Mouse (Mus musculus) limb, embryonic 13.5 days (tissue): ENCODE data around the gene Nrm. TPM values are rescaled to one million over a fixed set of nuclear protein-coding genes. Genes with fewer than 3 reads are reported as not detected.
A peak's percentile ranks its signal among the peaks of the same experiment; 100 is the strongest.

Source experiments
- ATAC-seq: fragments of 200-750 bp; cut with Nextera tagmentation; 2 replicates; pipeline ENCODE4 v1.8.0; 2017; ENCODE audit warnings: low read depth, moderate number of reproducible peaks, moderate TSS enrichment; ENCODE audit not compliant: low FRiP score
- H3K27ac ChIP-seq: fragments of 300-500 bp; sonication (generic); 2 replicates; pipeline ENCODE4 v1.5.1; 2015; ENCODE audit warnings: inconsistent platforms, mild to moderate bottlenecking, moderate library complexity
- H3K27me3 ChIP-seq: fragments of 300-500 bp; sonication (generic); 2 replicates; pipeline ENCODE4 v1.6.1; 2015; ENCODE audit warnings: mild to moderate bottlenecking, inconsistent platforms
- H3K36me3 ChIP-seq: fragments of 300-500 bp; sonication (generic); 2 replicates; pipeline ENCODE4 v1.6.1; 2015; ENCODE audit warnings: inconsistent platforms, mild to moderate bottlenecking, moderate library complexity
- H3K4me1 ChIP-seq: fragments of 300-500 bp; sonication (generic); 2 replicates; pipeline ENCODE4 v1.6.1; 2015; ENCODE audit warnings: inconsistent platforms
- H3K4me2 ChIP-seq: fragments of 300-500 bp; sonication (generic); replicated peaks from 2 replicates; pipeline ENCODE4 v1.6.1; 2015; ENCODE audit warnings: inconsistent platforms, mild to moderate bottlenecking, moderate library complexity
- H3K4me3 ChIP-seq: fragments of 300-500 bp; sonication (generic); 2 replicates; pipeline ENCODE4 v1.5.1; 2015; ENCODE audit warnings: moderate library complexity, mild to moderate bottlenecking, inconsistent platforms
- H3K9ac ChIP-seq: fragments of 300-500 bp; sonication (generic); 2 replicates; pipeline ENCODE4 v1.6.1; 2015; ENCODE audit warnings: mild to moderate bottlenecking, inconsistent platforms
- H3K9me3 ChIP-seq: fragments of 300-500 bp; sonication (generic); 2 replicates; pipeline ENCODE4 v1.6.1; 2016; ENCODE audit warnings: inconsistent platforms
- WGBS: fragments of 180-500 bp; shearing (Covaris S2); methylation state at CpG from one replicate; pipeline ENCODE4 v1.1.7; 2015; 5-methylcytosine and 5-hydroxymethylcytosine counted together
- polyA plus RNA-seq: library from polyadenylated mRNA; unstranded; fragments of >200 nt; fragmentation: Nextera tagmentation; extraction: Ambion mirVana; gene quantifications from 2 replicates; pipeline ENCODE4 v1.2.1, GENCODE M21; 2015

Gene Nrm
- polyA plus RNA-seq, 1 experiment from 2014 or later = 54.9 TPM

DNA sequence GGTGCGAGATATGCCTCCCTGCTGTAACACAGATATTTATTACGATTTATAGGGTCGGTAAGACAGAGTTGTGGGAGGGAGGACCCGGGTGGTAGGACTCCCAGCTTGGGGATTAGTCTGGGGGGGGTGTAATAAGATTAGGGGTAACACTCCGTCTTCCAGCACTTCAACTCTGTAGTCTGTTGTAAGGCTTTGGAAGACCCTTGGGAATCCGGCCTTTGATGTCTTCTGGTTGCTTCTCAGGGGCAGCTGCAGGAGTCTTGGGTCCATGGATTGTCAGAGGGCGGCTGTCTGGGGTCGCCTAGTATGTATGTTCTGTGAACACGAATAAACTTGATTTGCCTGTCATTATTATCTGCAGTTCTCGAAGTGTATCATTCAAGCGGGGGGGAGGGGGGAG, 38.6 kb upstream of the Nrm start:
- Histone ChIP-seq H3K4me1 (peaks cover 36% of the 10 kb centered on the region), H3K9me3 (no peaks in the 10 kb centered on the region), H3K36me3 (peaks cover 28% of the 10 kb centered on the region), H3K4me2 (peak overlapping the region; percentile 97), H3K4me3 (peak overlapping the region; percentile 66), H3K9ac (peak overlapping the region; percentile 75), H3K27ac (peak overlapping the region; percentile 3; the same call in 1 of the 2 replicates), H3K27me3 (no peaks in the 10 kb centered on the region)
- ATAC-seq = no peak
- 3% methylated on average over 11 of the region's 11 CpGs for WGBS

DNA sequence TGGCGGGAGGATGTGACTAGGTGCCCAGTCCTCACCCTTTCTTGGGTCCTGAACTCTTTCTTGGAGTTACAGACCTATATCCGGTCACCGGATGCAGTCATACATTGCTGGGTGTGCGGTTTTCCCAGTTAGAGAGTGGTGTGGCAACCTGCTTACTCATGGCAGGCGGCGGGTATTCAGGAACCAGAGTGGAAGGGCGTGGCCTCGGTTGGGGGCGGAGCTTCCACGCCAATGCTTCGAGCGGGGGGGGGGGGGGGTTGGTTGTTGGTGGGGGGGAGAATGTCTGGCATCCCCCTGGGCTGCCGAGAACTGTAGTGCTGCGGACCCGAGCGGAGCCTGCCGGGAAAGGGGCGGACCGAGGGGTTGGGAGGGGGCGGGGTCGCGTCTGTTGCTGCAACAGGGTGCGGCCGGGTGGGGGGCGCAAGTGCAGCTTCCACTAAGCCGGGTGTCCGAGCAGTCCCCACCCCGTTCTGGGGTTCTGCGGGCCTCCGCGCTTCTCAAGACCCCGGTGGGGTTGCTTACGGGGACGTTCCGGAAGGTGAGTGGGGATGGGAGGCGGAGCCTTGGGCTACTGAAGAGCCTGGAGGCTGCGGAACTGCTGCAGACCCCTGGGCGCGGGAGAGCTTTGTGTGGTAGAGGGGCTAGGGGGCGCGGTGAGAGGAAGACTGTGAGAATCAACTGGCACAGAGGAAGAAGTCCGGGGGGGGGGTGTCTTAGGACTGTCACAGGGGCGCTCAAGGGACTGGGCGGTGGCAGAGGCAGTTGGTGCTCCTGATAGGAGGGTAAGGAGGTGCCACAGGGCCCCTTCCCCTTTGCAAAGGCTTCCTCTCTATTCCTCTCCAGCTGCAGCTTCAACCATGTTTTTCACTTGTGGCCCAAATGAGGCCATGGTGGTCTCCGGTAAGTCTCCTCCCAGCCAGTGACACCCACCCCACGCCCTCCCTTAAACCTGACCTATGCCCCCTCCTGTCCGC, 37.9 kb upstream of the Nrm start, which contains the start of gene Flot1:
TSS of gene Flot1 (plus strand) at position 267 of the 974 bp plus-strand sequence.
- Histone ChIP-seq H3K36me3 (peaks cover 34% of the 10 kb centered on the region), H3K4me2 (peak within 1 kb of the TSS; percentile 97), H3K4me1 (peaks cover 33% of the 10 kb centered on the region), H3K9me3 (no peaks in the 10 kb centered on the region), H3K9ac (peak within 1 kb of the TSS; percentile 79), H3K27me3 (no peaks in the 10 kb centered on the region), H3K4me3 (peak within 1 kb of the TSS; percentile 66), H3K27ac (peak within 1 kb of the TSS; percentile 84)
- ATAC-seq = peak; percentile 92
- WGBS = under 1% methylated on average over 43 of the region's 47 CpGs

DNA sequence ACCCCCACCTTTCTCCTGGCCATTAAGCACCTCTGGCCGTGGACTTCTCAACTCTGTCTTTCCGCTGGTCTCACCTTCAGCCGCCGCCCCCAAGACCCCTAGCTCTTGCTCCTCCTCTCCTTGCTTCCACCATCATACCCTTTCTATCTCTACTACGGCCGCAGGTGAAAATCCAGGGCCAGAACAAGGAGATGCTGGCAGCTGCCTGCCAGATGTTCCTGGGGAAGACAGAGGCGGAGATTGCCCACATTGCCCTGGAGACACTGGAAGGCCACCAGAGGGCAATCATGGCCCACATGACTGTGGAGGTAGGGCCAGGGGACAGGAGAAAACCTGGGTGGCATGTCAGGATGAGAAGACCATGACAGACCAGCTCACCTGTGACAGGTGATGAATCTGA, 36.7 kb upstream of the Nrm start:
- no peaks in the 10 kb centered on the region for H3K9me3 ChIP-seq
- no peak overlapping the region for H3K27ac ChIP-seq
- WGBS = 33% methylated on average over 7 of the region's 7 CpGs
- no peaks in the 10 kb centered on the region for H3K27me3 ChIP-seq
- H3K4me1 ChIP-seq = peaks cover 33% of the 10 kb centered on the region
- H3K4me2 ChIP-seq = peak overlapping the region; percentile 97
- no peak for ATAC-seq
- peak overlapping the region; percentile 79; the same call in 1 of the 2 replicates for H3K9ac ChIP-seq
- peak overlapping the region; percentile 66 for H3K4me3 ChIP-seq
- peaks cover 34% of the 10 kb centered on the region for H3K36me3 ChIP-seq

DNA sequence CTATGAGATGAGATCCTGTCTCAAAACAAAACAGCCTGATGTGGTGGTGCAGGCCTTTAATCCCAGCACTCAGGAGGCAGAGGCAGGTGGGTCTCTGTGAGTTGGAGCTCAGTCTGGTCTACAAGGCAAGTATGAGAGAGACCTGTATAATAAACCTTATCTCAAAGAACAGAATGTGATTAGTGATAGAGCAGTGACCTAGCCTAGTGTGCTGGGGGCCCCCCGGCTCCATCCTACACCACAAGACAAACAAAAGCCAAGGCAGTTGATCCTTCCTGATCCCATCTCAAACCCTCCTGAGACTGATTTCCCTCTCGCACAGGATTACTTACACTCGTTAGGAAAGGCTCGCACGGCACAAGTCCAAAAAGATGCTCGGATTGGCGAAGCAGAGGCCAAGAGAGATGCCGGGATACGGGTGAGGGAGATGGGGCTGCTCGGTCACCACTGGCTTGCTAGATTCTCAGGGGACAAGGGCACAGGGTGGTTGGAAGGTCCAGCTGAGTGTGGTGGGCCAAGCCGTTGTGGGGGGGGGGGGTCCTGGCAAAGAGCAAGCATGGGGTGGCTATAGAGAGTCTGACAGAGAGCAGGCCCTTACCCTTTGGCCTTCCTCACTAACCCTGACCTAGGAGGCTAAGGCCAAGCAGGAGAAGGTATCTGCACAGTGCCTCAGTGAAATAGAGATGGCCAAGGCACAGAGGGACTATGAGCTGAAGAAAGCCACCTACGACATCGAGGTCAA, 35.8 kb upstream of the Nrm start:
- H3K4me2 ChIP-seq = no peak overlapping the region
- H3K27ac ChIP-seq = no peak overlapping the region
- H3K27me3 ChIP-seq = no peaks in the 10 kb centered on the region
- no peaks in the 10 kb centered on the region for H3K9me3 ChIP-seq
- no peak for ATAC-seq
- no peak overlapping the region for H3K9ac ChIP-seq
- 94% methylated on average over 13 of the region's 13 CpGs for WGBS
- peaks cover 41% of the 10 kb centered on the region for H3K4me1 ChIP-seq
- no peak overlapping the region for H3K4me3 ChIP-seq
- H3K36me3 ChIP-seq = peaks cover 34% of the 10 kb centered on the region

DNA sequence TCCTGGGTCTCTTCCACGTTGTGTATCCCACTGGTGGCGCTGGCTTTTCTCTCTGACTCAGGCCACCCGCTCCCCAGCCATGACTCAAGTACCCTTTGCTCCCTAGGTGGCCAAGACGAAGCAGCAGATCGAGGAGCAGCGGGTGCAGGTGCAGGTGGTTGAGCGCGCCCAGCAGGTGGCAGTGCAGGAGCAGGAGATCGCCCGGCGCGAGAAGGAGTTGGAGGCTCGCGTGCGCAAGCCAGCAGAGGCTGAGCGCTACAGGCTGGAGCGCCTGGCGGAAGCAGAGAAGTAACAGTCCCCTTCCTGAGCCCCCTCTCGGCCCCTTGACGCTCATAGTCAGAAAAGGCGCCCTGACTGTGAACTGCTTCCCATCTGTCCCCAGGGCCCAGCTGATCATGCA, 31.4 kb upstream of the Nrm start:
- Histone ChIP-seq H3K4me1 (peaks cover 30% of the 10 kb centered on the region), H3K9me3 (no peaks in the 10 kb centered on the region), H3K36me3 (peaks cover 71% of the 10 kb centered on the region), H3K4me2 (peak overlapping the region; percentile 48), H3K27me3 (no peaks in the 10 kb centered on the region), H3K27ac (no peak overlapping the region), H3K9ac (peak overlapping the region; percentile 39; the same call in 1 of the 2 replicates), H3K4me3 (peak overlapping the region; percentile 16; the same call in 1 of the 2 replicates)
- ATAC-seq = peak; percentile 75
- 2% methylated on average over 21 of the region's 21 CpGs for WGBS

DNA sequence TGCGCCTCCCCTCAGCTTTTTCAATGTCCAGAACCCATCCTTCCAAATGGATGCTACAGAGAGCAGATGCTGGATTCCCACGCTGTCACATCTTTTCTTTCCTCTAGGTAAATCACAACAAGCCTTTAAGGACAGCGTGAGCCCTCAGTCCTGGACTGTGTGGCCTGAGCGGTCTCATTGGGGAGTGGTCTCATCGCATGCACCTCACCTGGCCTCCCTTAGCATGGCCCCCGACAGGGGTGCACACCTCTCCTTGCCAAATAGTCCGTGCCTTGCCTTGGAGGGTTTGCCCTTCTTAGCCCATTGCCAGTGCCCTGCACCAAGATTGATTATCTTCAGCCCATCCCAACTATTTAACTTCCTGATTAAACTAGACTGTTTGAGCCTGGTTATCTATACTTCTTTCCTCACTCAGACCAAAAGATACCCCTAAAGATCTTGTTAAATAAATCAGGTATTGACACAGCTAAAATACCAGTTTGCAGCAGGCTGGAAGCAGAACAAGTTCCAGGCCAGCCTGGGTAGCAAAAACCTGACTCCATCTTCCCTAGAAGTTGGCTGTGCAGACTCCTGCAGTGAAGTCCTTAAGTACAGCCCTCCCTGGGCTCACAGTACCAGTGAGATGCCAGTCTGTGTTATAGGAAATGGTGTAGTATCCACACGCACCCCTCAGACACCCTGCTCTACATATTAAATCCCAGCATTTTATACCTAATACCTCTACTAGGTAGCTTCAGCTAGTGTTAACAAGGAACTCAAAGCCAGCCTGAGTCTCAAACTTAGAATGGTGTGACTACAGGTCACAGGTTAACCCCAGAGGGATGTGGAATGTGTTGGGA, 28.5 kb upstream of the Nrm start:
- no peak overlapping the region for H3K9ac ChIP-seq
- H3K4me1 ChIP-seq = peaks cover 47% of the 10 kb centered on the region
- peaks cover 64% of the 10 kb centered on the region for H3K36me3 ChIP-seq
- H3K9me3 ChIP-seq = no peaks in the 10 kb centered on the region
- H3K4me3 ChIP-seq = no peak overlapping the region
- ATAC-seq = no peak
- H3K4me2 ChIP-seq = no peak overlapping the region
- H3K27me3 ChIP-seq = no peaks in the 10 kb centered on the region
- 60% methylated on average over 8 of the region's 8 CpGs for WGBS
- no peak overlapping the region for H3K27ac ChIP-seq

DNA sequence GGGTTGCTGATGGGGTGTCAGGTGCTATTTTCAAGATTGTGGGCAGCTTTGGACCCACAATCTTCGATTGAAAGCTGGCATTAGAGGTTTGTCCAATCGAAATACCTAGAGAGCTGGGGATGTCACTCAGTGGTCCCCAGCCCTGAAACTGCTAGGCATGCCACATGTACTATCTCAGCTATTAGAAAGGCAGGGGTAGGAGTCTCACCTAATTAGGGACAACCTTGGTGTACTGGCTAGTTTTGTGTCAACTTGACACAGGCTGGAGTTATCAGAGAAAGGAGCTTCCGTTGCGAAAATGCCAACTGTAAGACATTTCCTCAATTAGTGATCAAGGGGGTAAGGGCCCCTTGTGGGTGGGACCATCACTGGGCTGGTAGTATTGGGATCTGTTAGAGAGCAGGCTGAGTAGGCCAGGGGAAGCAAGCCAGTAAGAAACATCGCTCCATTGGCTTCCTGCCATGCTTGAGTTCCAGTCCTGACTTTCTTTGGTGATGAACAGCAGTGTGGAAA, 27.8 kb upstream of the Nrm start:
- H3K27ac ChIP-seq = no peak overlapping the region
- peaks cover 58% of the 10 kb centered on the region for H3K36me3 ChIP-seq
- no peak overlapping the region for H3K9ac ChIP-seq
- H3K4me1 ChIP-seq = peaks cover 47% of the 10 kb centered on the region
- no peak overlapping the region; the same call in 1 of the 2 replicates for H3K4me3 ChIP-seq
- H3K4me2 ChIP-seq = no peak overlapping the region
- no peaks in the 10 kb centered on the region for H3K27me3 ChIP-seq
- 24% methylated on average over 5 of the region's 5 CpGs for WGBS
- no peak for ATAC-seq
- H3K9me3 ChIP-seq = no peaks in the 10 kb centered on the region

DNA sequence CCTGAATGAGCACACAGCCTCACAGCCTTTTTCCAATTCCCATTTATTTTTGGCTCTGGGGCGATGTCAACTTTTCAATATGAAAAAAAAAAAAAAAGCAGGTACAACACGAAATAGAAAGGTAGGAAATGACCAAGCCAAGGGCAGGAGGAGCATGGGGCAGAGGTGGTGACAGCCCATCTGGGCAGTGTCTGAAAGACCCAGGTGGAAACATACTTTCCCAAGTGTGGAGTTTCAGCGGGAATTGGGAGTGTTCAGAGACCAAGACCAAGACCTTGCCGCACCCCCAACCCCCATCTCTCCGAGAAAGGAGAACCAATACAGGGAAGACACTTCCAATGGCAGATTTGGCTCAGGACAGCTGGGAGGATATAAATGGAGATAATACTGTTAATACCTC, 27.2 kb upstream of the Nrm start:
- peaks cover 58% of the 10 kb centered on the region for H3K36me3 ChIP-seq
- H3K4me2 ChIP-seq = peak overlapping the region; percentile 80
- WGBS = 58% methylated on average over 5 of the region's 5 CpGs
- no peak overlapping the region for H3K27ac ChIP-seq
- H3K4me1 ChIP-seq = peaks cover 47% of the 10 kb centered on the region
- H3K4me3 ChIP-seq = peak overlapping the region; percentile 76; the same call in 1 of the 2 replicates
- no peaks in the 10 kb centered on the region for H3K27me3 ChIP-seq
- peak overlapping the region; percentile 13; the same call in 1 of the 2 replicates for H3K9ac ChIP-seq
- H3K9me3 ChIP-seq = no peaks in the 10 kb centered on the region
- no peak for ATAC-seq

DNA sequence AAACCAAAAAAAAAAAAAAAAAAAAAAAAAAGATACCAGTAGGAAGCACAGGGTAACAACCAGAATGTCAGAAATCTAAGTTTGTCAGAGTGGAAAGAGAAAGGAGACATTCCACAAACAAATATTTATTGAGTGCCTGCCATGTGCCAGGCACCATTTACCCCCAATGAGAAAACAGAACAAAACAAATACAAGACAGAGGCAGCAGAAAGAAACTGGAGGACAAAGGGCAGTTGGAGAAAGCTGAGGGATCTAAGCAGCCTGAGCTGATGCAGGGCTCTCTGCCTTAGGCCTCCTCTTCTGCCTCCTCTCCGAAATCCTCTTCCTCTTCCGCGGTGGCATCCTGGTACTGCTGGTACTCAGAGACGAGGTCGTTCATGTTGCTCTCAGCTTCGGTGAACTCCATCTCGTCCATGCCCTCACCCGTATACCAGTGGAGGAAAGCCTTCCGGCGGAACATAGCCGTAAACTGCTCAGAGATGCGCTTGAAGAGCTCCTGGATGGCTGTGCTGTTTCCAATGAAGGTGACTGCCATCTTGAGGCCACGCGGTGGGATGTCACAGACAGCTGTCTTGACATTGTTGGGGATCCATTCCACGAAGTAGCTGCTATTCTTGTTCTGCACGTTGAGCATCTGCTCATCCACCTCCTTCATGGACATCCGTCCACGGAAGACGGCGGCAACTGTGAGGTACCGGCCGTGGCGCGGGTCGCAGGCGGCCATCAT, 26.3 kb upstream of the Nrm start:
- Histone ChIP-seq H3K27ac (no peak overlapping the region), H3K9ac (peak overlapping the region; percentile 98), H3K4me3 (peak overlapping the region; percentile 76), H3K4me1 (peaks cover 52% of the 10 kb centered on the region), H3K27me3 (no peaks in the 10 kb centered on the region), H3K4me2 (peak overlapping the region; percentile 80), H3K9me3 (no peaks in the 10 kb centered on the region), H3K36me3 (peaks cover 58% of the 10 kb centered on the region)
- 77% methylated on average over 26 of the region's 26 CpGs for WGBS
- no peak for ATAC-seq

DNA sequence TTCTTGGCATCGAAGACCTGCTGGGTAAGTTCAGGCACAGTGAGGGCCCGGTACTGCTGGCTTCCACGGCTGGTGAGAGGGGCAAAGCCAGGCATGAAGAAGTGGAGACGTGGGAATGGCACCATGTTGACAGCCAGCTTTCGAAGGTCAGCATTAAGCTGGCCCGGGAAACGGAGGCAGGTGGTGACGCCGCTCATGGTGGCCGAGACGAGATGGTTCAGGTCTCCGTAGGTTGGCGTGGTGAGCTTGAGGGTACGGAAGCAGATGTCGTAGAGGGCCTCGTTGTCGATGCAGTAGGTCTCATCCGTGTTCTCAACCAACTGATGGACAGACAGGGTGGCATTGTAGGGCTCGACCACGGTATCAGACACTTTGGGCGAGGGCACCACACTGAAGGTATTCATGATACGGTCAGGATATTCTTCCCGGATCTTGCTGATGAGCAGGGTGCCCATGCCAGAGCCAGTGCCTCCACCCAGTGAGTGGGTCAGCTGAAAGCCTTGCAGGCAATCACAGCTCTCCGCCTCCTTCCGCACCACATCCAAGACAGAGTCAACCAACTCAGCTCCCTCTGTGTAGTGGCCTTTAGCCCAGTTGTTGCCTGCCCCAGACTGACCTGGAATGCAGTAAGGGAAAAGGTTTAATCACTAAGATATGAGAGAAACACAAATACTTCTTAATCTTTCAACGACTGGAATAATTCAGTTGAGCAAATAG, 25.5 kb upstream of the Nrm start:
- Histone ChIP-seq H3K36me3 (peaks cover 58% of the 10 kb centered on the region), H3K9me3 (no peaks in the 10 kb centered on the region), H3K27me3 (no peaks in the 10 kb centered on the region), H3K4me2 (peak overlapping the region; percentile 80), H3K27ac (no peak overlapping the region), H3K4me1 (peaks cover 45% of the 10 kb centered on the region), H3K4me3 (peak overlapping the region; percentile 76), H3K9ac (peak overlapping the region; percentile 98)
- no peak for ATAC-seq
- WGBS = 77% methylated on average over 26 of the region's 26 CpGs
